ENCODE assay signal across 8 mouse cellular contexts in the genomic region with DNA sequence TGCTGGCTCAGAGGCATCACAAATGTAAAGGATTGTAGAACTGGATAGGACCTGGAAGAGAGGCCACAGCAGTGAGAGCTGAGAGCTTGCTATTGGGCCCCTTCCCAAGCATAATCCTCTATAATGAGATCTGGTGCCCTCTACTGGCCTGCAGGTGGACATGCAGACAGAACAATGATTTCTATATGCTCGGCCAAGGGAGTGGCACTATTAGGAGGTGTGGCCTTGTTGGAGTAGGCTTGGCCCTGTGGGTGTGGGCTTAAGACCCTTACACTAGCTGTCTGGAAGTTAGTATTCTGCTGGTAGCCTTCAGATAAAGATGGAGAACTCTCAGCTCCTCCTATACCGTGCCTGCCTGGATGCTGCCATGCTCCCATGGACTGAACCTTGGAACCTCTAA. TPM values are rescaled to one million over a fixed set of nuclear protein-coding genes. Genes with fewer than 3 reads are reported as not detected.
DNase-seq lines count a peak whose midpoint lies in the region; ATAC-seq and TF ChIP-seq lines count a peak whose summit lies in the region.

No protein-coding gene starts in this region.

- no peak overlapping the region for H3K27ac ChIP-seq in testis, adult 2 months (ENCODE audit: control insufficient read depth, insufficient read depth, low read depth, low read length)
- H3K27ac ChIP-seq in forebrain, embryonic 11.5 days (ENCODE audit: low read depth, low read length): no peak overlapping the region
- no peak overlapping the region for H3K27ac ChIP-seq in liver, embryonic 12.5 days
- no peak overlapping the region for H3K27ac ChIP-seq in neural tube, embryonic 11.5 days (ENCODE audit: low read depth, low read length)

- no peaks in the 10 kb centered on the region for H3K4me1 ChIP-seq in testis, adult 2 months (ENCODE audit: control insufficient read depth, insufficient read depth, low read length)
- H3K4me1 ChIP-seq in forebrain, embryonic 11.5 days (replicated peaks; ENCODE audit: control insufficient read depth, insufficient read depth, low read length): no peaks in the 10 kb centered on the region
- peaks cover 17% of the 10 kb centered on the region; the same call in 1 of the 2 replicates for H3K4me1 ChIP-seq in liver, embryonic 12.5 days
- no peaks in the 10 kb centered on the region for H3K4me1 ChIP-seq in neural tube, embryonic 11.5 days (ENCODE audit: control insufficient read depth, insufficient read depth, low read length)

- H3K4me3 ChIP-seq in testis, adult 2 months (ENCODE audit: control insufficient read depth, low read depth, low read length): no peak overlapping the region
- H3K4me3 ChIP-seq in forebrain, embryonic 11.5 days (ENCODE audit: low read depth, low read length): no peak overlapping the region
- no peak overlapping the region for H3K4me3 ChIP-seq in liver, embryonic 12.5 days
- no peak overlapping the region for H3K4me3 ChIP-seq in neural tube, embryonic 11.5 days (ENCODE audit: low read depth, low read length)

- no peaks in the 10 kb centered on the region for H3K9me3 ChIP-seq in forebrain, embryonic 11.5 days (ENCODE audit: control insufficient read depth, low read length)
- H3K9me3 ChIP-seq in liver, embryonic 12.5 days (replicated peaks): no peaks in the 10 kb centered on the region
- no peaks in the 10 kb centered on the region for H3K9me3 ChIP-seq in neural tube, embryonic 11.5 days (ENCODE audit: control insufficient read depth, low read length)

- H3K27me3 ChIP-seq in testis, adult 2 months (ENCODE audit: control insufficient read depth, insufficient read depth, low read length): no peaks in the 10 kb centered on the region
- H3K27me3 ChIP-seq in forebrain, embryonic 11.5 days (ENCODE audit: control insufficient read depth, insufficient read depth, low read length): no peaks in the 10 kb centered on the region
- no peaks in the 10 kb centered on the region for H3K27me3 ChIP-seq in liver, embryonic 12.5 days (replicated peaks)
- H3K27me3 ChIP-seq in neural tube, embryonic 11.5 days (ENCODE audit: control insufficient read depth, insufficient read depth, low read length): no peaks in the 10 kb centered on the region

- no peak overlapping the region for H3K9ac ChIP-seq in forebrain, embryonic 11.5 days (ENCODE audit: low read length)
- H3K9ac ChIP-seq in liver, embryonic 12.5 days: no peak overlapping the region
- no peak overlapping the region for H3K9ac ChIP-seq in neural tube, embryonic 11.5 days (ENCODE audit: low read length)

- no peak for DNase-seq in testis, postnatal 14 days (ENCODE audit: low spot score)
- peak; percentile 31 for DNase-seq in c-Kit-positive CD71-negative TER-119-negative erythroid progenitor cells, embryonic 14.5 days (ENCODE audit: low read depth)
- peak; percentile 81 for DNase-seq in forebrain, embryonic 11.5 days (ENCODE audit: low spot score)
- DNase-seq in induced T-regulatory cell, adult 2 months (ENCODE audit: low read depth): peak; percentile 80
- peak; percentile 77 for DNase-seq in neural tube, embryonic 11.5 days (ENCODE audit: low spot score)
- DNase-seq in urinary bladder, postnatal 36 days (ENCODE audit: low spot score in 2 of 2): no peak

- peak; percentile 91 for ATAC-seq in forebrain, embryonic 11.5 days (replicated peaks; ENCODE audit: low FRiP score)
- ATAC-seq in liver, embryonic 12.5 days: peak; percentile 67
- peak; percentile 86 for ATAC-seq in neural tube, embryonic 11.5 days (ENCODE audit: insufficient read depth, low FRiP score, low TSS enrichment)

- TF ChIP-seq CTCF in testis, adult 2 months (IDR thresholded peaks at IDR 0.05; ENCODE audit: control insufficient read depth, insufficient read depth, insufficient replicate concordance, low read depth, low read length): peak; percentile 47; the same call in 1 of the 2 replicates

- TF ChIP-seq POLR2A in testis, adult 2 months (IDR thresholded peaks at IDR 0.05; ENCODE audit: control insufficient read depth, low read depth, low read length): no peak

- 7% methylated on average over 2 of the region's 2 CpGs for WGBS in forebrain, embryonic 11.5 days
- WGBS in liver, embryonic 12.5 days (ENCODE audit: insufficient replicate concordance): 7% methylated on average over 2 of the region's 2 CpGs
- WGBS in neural tube, embryonic 11.5 days: 15% methylated on average over 2 of the region's 2 CpGs

- no peaks in the 10 kb centered on the region for H3K36me3 ChIP-seq in testis, adult 2 months (ENCODE audit: control insufficient read depth, insufficient read depth, low read length)
- no peaks in the 10 kb centered on the region; the same call in 1 of the 2 replicates for H3K36me3 ChIP-seq in forebrain, embryonic 11.5 days (ENCODE audit: control insufficient read depth, insufficient read depth, low read length)
- no peaks in the 10 kb centered on the region for H3K36me3 ChIP-seq in liver, embryonic 12.5 days
- no peaks in the 10 kb centered on the region for H3K36me3 ChIP-seq in neural tube, embryonic 11.5 days (ENCODE audit: control insufficient read depth, insufficient read depth, low read length)

- no peak overlapping the region for H3K4me2 ChIP-seq in forebrain, embryonic 11.5 days (ENCODE audit: low read depth, low read length, severe bottlenecking)
- no peak overlapping the region for H3K4me2 ChIP-seq in liver, embryonic 12.5 days
- H3K4me2 ChIP-seq in neural tube, embryonic 11.5 days (ENCODE audit: low read depth): no peak overlapping the region

RNA-seq across cellular contexts. Expression of a gene that starts 17.0 kb away (rescaled TPM):
- polyA plus RNA-seq in testis, adult 2 months (2012; rRNA removed): not detected in 2 replicates
- not detected in 2 replicates for polyA plus RNA-seq in forebrain, embryonic 11.5 days (2014; fragmentation: Nextera tagmentation; extraction: Ambion mirVana)
- polyA plus RNA-seq in liver, embryonic 12.5 days (2016; fragmentation: Nextera tagmentation; extraction: Ambion mirVana): not detected in 2 replicates
- not detected in 2 replicates for polyA plus RNA-seq in neural tube, embryonic 11.5 days (2014; fragmentation: Nextera tagmentation; extraction: Ambion mirVana)

RNA-seq across cellular contexts. Expression of a gene that starts 23.2 kb away (rescaled TPM):
- polyA plus RNA-seq in testis, adult 2 months (2012; rRNA removed): 63.9 and 71.2 TPM in 2 replicates
- polyA plus RNA-seq in forebrain, embryonic 11.5 days (2014; fragmentation: Nextera tagmentation; extraction: Ambion mirVana): 8.2 and 8.8 TPM in 2 replicates
- polyA plus RNA-seq in liver, embryonic 12.5 days (2016; fragmentation: Nextera tagmentation; extraction: Ambion mirVana): 0.65 and 0.67 TPM in 2 replicates
- polyA plus RNA-seq in neural tube, embryonic 11.5 days (2014; fragmentation: Nextera tagmentation; extraction: Ambion mirVana): 11.3 and 11.4 TPM in 2 replicates

RNA-seq across cellular contexts. Expression of a gene that starts 23.3 kb away (rescaled TPM):
- polyA plus RNA-seq in testis, adult 2 months (2012; rRNA removed): 2.8 and 3.5 TPM in 2 replicates
- polyA plus RNA-seq in forebrain, embryonic 11.5 days (2014; fragmentation: Nextera tagmentation; extraction: Ambion mirVana): 21.8 TPM in 2 replicates
- 11.7 and 12.9 TPM in 2 replicates for polyA plus RNA-seq in liver, embryonic 12.5 days (2016; fragmentation: Nextera tagmentation; extraction: Ambion mirVana)
- 19.6 and 20.9 TPM in 2 replicates for polyA plus RNA-seq in neural tube, embryonic 11.5 days (2014; fragmentation: Nextera tagmentation; extraction: Ambion mirVana)

RNA-seq across cellular contexts. Expression of a gene that starts 35.0 kb away (rescaled TPM):
- polyA plus RNA-seq in testis, adult 2 months (2012; rRNA removed): 1.1 and 2.3 TPM in 2 replicates
- polyA plus RNA-seq in forebrain, embryonic 11.5 days (2014; fragmentation: Nextera tagmentation; extraction: Ambion mirVana): 0.75 and 1.0 TPM in 2 replicates
- 0.32 and 0.47 TPM in 2 replicates for polyA plus RNA-seq in liver, embryonic 12.5 days (2016; fragmentation: Nextera tagmentation; extraction: Ambion mirVana)
- polyA plus RNA-seq in neural tube, embryonic 11.5 days (2014; fragmentation: Nextera tagmentation; extraction: Ambion mirVana): 0.53 and 0.66 TPM in 2 replicates

RNA-seq across cellular contexts. Expression of a gene that starts 35.1 kb away (rescaled TPM):
- polyA plus RNA-seq in testis, adult 2 months (2012; rRNA removed): 39.7 and 41.8 TPM in 2 replicates
- polyA plus RNA-seq in forebrain, embryonic 11.5 days (2014; fragmentation: Nextera tagmentation; extraction: Ambion mirVana): 31.1 and 34.2 TPM in 2 replicates
- polyA plus RNA-seq in liver, embryonic 12.5 days (2016; fragmentation: Nextera tagmentation; extraction: Ambion mirVana): 9.4 and 10.8 TPM in 2 replicates
- polyA plus RNA-seq in neural tube, embryonic 11.5 days (2014; fragmentation: Nextera tagmentation; extraction: Ambion mirVana): 28.1 and 28.8 TPM in 2 replicates

Comparison
In these comparisons a context has a peak if more than half of its experiments do, and no peak if none do; other contexts are left out.
1. DNase-seq: peak in c-Kit-positive CD71-negative TER-119-negative erythroid progenitor cells, embryonic 14.5 days (single experiment), forebrain, embryonic 11.5 days (single experiment), induced T-regulatory cell, adult 2 months (single experiment) and neural tube, embryonic 11.5 days (single experiment); none in testis, postnatal 14 days (single experiment) and urinary bladder, postnatal 36 days (0 of 2).
2. Peak in every context shown above with its lines, with median percentiles within 50 percentile points of each other: ATAC-seq.